Mouse (Mus musculus) mouse embryonic stem cell (cell line): ENCODE measurements around the gene Stx17.

Experiments used
- in situ Hi-C, 2 experiments: fragments of 300-500 bp; cut with MboI; formaldehyde crosslinking; loops; 1 replicate in 1 of 2; 3 replicates in 1 of 2; pipeline ENCODE4 v1.14.3; 2019 to 2020; ENCODE audit warnings: low sequenced_read_pairs in 2 of 2, low pct_unique_long_range_greater_than_20kb in 1 of 2, mixed read lengths in 1 of 2; ENCODE audit not compliant: unreplicated experiment in 1 of 2

Gene Stx17

GRCm38 (mm10) chr4:48149492-48149891, 24.8 kb downstream of the Stx17 start:
- in situ Hi-C loops, result no loop called here

GRCm38 (mm10) chr4:48153229-48153628, 28.5 kb downstream of the Stx17 start:
- in situ Hi-C loops, result no loop called here

DNA sequence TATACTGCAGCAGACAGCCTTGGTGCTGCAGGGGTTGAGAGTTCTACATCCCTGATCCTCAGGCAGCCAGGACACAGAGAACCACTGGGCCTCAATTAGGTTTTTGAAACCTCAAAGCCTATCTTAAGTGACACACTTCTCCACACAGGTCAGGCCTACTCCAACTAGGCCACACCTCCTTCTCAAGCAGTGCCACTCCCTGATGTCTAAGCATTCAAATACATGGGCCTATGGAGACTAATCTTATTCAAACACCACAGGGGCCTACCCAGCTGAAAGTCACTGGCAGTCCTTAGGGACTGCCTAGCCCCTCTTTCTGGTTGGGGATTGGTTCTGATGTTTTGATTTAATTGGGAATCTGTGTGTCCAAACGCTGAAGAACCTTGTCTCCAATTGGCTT, 31.1 kb downstream of the Stx17 start:
- in situ Hi-C loops, result no loop called here

GRCm38 (mm10) chr4:48160386-48160785, 35.7 kb downstream of the Stx17 start:
- in situ Hi-C loops, result no loop called here

GRCm38 (mm10) chr4:48163851-48164250, 39.1 kb downstream of the Stx17 start:
- in situ Hi-C loops, result no loop called here

DNA sequence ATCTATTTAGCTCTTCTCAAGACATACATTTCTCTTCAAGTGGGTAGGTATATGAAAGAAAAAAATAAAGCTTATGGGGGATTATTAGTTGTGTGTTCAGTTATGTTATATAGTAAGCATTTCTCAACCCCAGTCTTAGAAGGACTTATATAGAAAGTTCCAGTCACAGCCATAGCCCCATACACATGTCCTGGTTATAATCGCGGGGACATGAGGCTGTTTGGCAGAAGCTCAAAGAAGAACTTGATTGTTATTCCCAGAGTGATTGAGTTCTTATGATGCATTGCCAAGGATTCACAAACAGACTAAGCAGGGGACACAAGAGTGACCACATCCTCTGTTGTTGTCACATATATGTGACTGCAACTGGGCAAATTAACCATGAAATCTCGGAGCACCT, 51.0 kb downstream of the Stx17 start:
- in situ Hi-C loops, result no loop called here

GRCm38 (mm10) chr4:48180922-48181321, 56.2 kb downstream of the Stx17 start:
- in situ Hi-C loops, result no loop called here

DNA sequence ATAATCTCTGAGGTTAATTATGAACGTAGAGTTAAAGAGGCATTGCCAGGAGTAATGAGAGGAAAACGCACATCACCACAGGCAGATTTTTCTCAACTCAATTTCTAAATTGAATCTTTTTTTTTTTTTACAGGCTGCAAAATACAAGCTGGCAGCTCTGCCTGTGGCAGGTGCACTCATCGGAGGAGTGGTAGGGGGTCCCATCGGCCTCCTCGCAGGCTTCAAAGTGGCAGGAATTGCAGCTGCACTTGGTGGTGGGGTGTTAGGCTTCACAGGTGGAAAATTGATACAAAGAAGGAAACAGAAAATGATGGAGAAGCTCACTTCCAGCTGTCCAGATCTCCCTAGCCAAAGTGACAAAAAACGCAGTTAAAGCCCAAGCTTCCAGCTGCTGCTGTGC, 56.7 kb downstream of the Stx17 start:
- in situ Hi-C loops, result no loop called here

- in situ Hi-C loops, result no loop called here
Observed at GRCm38 (mm10) chr4:48182115-48182806, 57.5 kb downstream of the Stx17 start.

DNA sequence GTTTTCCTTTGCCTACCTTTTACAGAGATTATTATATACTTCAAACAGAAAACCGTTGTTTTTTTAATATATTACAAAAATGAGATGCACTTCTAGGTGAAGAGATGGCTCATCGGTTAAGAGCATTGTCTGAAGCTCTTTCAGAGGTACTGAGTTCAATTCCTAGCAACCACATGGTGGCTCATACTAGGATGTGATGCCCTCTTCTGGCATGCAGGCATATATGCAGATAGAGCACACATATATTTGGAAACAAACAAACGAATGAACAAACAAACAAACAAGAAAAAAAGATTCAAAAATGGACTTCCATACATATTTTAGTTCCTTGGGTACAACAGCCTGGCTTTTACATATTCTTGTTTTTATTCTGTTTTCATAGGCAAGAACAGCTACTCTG, 73.2 kb downstream of the Stx17 start:
- in situ Hi-C loops, result no loop called here

GRCm38 (mm10) chr4:48198447-48198846, 73.7 kb downstream of the Stx17 start:
- in situ Hi-C loops, result no loop called here

DNA sequence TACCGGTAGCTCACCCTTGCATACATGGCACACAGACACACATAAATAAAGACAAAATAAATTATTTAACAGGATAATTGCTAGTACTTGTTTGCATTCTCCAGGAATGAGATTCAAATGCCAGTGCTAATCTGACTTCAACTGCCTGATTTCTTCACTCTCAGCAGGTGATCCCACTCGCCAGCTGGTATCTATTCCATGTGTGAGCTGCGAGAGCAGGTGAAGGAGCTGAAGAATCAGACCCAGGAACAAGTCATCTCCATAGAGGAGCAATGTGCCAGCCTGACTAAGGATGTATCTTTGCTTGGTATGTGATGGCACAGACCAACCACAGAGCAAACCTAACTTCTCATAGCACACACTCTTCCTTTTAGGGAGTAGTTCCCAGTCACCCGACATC, 78.8 kb downstream of the Stx17 start:
- in situ Hi-C loops, result no loop called here

DNA sequence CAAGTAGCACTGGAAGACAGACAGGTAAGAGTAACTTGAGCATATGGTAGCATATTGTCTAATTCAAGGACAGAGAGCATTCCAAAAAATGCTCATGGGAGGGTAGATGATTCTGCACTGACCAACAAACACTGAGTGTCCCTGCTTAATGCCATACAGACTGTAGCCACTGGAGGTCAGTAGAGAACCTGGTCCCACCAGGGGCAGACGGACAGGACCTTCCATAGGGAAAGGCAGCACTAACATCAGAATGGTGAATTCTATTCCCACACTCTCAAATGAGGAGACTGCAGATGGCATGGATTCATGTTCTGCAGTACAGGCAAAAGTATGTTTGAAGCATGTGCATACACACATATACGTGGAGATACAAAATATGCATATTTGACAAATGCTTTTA, 100.5 kb downstream of the Stx17 start:
- in situ Hi-C loops, result no loop called here

GRCm38 (mm10) chr4:48225604-48226003, 100.9 kb downstream of the Stx17 start:
- in situ Hi-C loops, result no loop called here

- in situ Hi-C loops, result no loop called here
Observed at GRCm38 (mm10) chr4:48226800-48227199, 102.1 kb downstream of the Stx17 start.
